Mouse (Mus musculus): ENCODE measurements around the gene Ndel1. TPM values are rescaled to one million over a fixed set of nuclear protein-coding genes. Genes with fewer than 3 reads are reported as not detected.

Ndel1 gene
- polyA plus RNA-seq, 1 experiment from 2014 or later: 67.7 TPM

GRCm38 (mm10) chr11:68862260-68862659 is 9.4 kb downstream of the Ndel1 start:
- no peak overlapping the region for H3K9ac ChIP-seq
- H3K27ac ChIP-seq: no peak overlapping the region
- no peak for ATAC-seq
- H3K4me1 ChIP-seq: no peaks in the 10 kb centered on the region
- H3K36me3 ChIP-seq (ENCODE audit: poor library complexity, severe bottlenecking): no peaks in the 10 kb centered on the region
- WGBS: 78% methylated on average over 2 of the region's 2 CpGs
- H3K4me2 ChIP-seq: no peak overlapping the region
- no peaks in the 10 kb centered on the region for H3K27me3 ChIP-seq
- H3K9me3 ChIP-seq (replicated peaks): no peaks in the 10 kb centered on the region
- H3K4me3 ChIP-seq: no peak overlapping the region

GRCm38 (mm10) chr11:68859943-68860593 is 11.6 kb downstream of the Ndel1 start:
- H3K27me3 ChIP-seq: 0 out of 2 replicates have a peak, but pooled peaks cover 3% of the 10 kb centered on the region
- ATAC-seq: no peak
- no peaks in the 10 kb centered on the region for H3K9me3 ChIP-seq (replicated peaks)
- H3K9ac ChIP-seq: no peak overlapping the region
- H3K36me3 ChIP-seq (ENCODE audit: poor library complexity, severe bottlenecking): no peaks in the 10 kb centered on the region
- no peak overlapping the region for H3K27ac ChIP-seq
- H3K4me3 ChIP-seq: no peak overlapping the region
- no peaks in the 10 kb centered on the region for H3K4me1 ChIP-seq
- no peak overlapping the region for H3K4me2 ChIP-seq
- 85% methylated on average over 8 of the region's 8 CpGs for WGBS

- H3K9me3 ChIP-seq (replicated peaks): no peaks in the 10 kb centered on the region
- WGBS: 85% methylated on average over 3 of the region's 3 CpGs
Measured at GRCm38 (mm10) chr11:68857329-68857728, 14.3 kb downstream of the Ndel1 start.

GRCm38 (mm10) chr11:68854621-68855020 is 17.0 kb downstream of the Ndel1 start:
- Histone ChIP-seq H3K27me3 (0 out of 2 replicates have a peak, but pooled peaks cover 3% of the 10 kb centered on the region), H3K4me3 (no peak overlapping the region), H3K9ac (no peak overlapping the region), H3K36me3 (ENCODE audit: poor library complexity, severe bottlenecking) (no peaks in the 10 kb centered on the region), H3K4me1 (peaks cover 34% of the 10 kb centered on the region), H3K4me2 (no peak overlapping the region), H3K27ac (no peak overlapping the region), H3K9me3 (replicated peaks) (no peaks in the 10 kb centered on the region)
- 90% methylated on average over 3 of the region's 3 CpGs for WGBS
- ATAC-seq: no peak

More at GRCm38 (mm10) chr11:68857329-68857728, 14.3 kb downstream of the Ndel1 start:
- H3K4me1 ChIP-seq: peaks cover 9% of the 10 kb centered on the region
- H3K4me2 ChIP-seq: no peak overlapping the region
- no peak overlapping the region for H3K4me3 ChIP-seq
- ATAC-seq: no peak
- H3K9ac ChIP-seq: no peak overlapping the region
- no peaks in the 10 kb centered on the region for H3K36me3 ChIP-seq (ENCODE audit: poor library complexity, severe bottlenecking)
- no peak overlapping the region for H3K27ac ChIP-seq
- 0 out of 2 replicates have a peak, but pooled peaks cover 3% of the 10 kb centered on the region for H3K27me3 ChIP-seq

- H3K9me3 ChIP-seq (replicated peaks): no peaks in the 10 kb centered on the region
- H3K9ac ChIP-seq: peak overlapping the region; percentile 60
- H3K4me1 ChIP-seq: peaks cover 36% of the 10 kb centered on the region
- H3K4me2 ChIP-seq: peak overlapping the region; percentile 81
- 0 out of 2 replicates have a peak, but pooled peaks cover 3% of the 10 kb centered on the region for H3K27me3 ChIP-seq
- H3K27ac ChIP-seq: peak overlapping the region; percentile 32
- ATAC-seq: no peak
- WGBS: 51% methylated on average over 14 of the region's 14 CpGs
- H3K4me3 ChIP-seq: peak overlapping the region; percentile 97
- H3K36me3 ChIP-seq (ENCODE audit: poor library complexity, severe bottlenecking): no peaks in the 10 kb centered on the region
Measured at GRCm38 (mm10) chr11:68853611-68854401, 17.9 kb downstream of the Ndel1 start.

GRCm38 (mm10) chr11:68852932-68853409 is 18.7 kb downstream of the Ndel1 start:
- Histone ChIP-seq H3K9me3 (replicated peaks) (no peaks in the 10 kb centered on the region), H3K27ac (peak overlapping the region; percentile 96), H3K9ac (peak overlapping the region; percentile 95), H3K4me1 (peaks cover 36% of the 10 kb centered on the region), H3K36me3 (ENCODE audit: poor library complexity, severe bottlenecking) (no peaks in the 10 kb centered on the region), H3K27me3 (0 out of 2 replicates have a peak, but pooled peaks cover 3% of the 10 kb centered on the region), H3K4me3 (peak overlapping the region; percentile 97), H3K4me2 (peak overlapping the region; percentile 81)
- ATAC-seq: peak; percentile 99
- under 1% methylated on average over 42 of the region's 42 CpGs for WGBS

GRCm38 (mm10) chr11:68852486-68852901 is 19.2 kb downstream of the Ndel1 start:
- 0 out of 2 replicates have a peak, but pooled peaks cover 3% of the 10 kb centered on the region for H3K27me3 ChIP-seq
- peak overlapping the region; percentile 95 for H3K9ac ChIP-seq
- H3K27ac ChIP-seq: peak overlapping the region; percentile 96
- under 1% methylated on average over 33 of the region's 36 CpGs for WGBS
- H3K4me1 ChIP-seq: peaks cover 36% of the 10 kb centered on the region
- H3K4me3 ChIP-seq: peak overlapping the region; percentile 97
- no peaks in the 10 kb centered on the region for H3K36me3 ChIP-seq (ENCODE audit: poor library complexity, severe bottlenecking)
- peak overlapping the region; percentile 81 for H3K4me2 ChIP-seq
- ATAC-seq: no peak
- H3K9me3 ChIP-seq (replicated peaks): no peaks in the 10 kb centered on the region

- ATAC-seq: no peak
- H3K4me1 ChIP-seq: peaks cover 36% of the 10 kb centered on the region
- H3K9ac ChIP-seq: peak overlapping the region; percentile 95
- H3K27ac ChIP-seq: peak overlapping the region; percentile 96
- peak overlapping the region; percentile 81 for H3K4me2 ChIP-seq
- 4% methylated on average over 13 of the region's 13 CpGs for WGBS
- H3K36me3 ChIP-seq (ENCODE audit: poor library complexity, severe bottlenecking): no peaks in the 10 kb centered on the region
- H3K9me3 ChIP-seq (replicated peaks): no peaks in the 10 kb centered on the region
- 0 out of 2 replicates have a peak, but pooled peaks cover 2% of the 10 kb centered on the region for H3K27me3 ChIP-seq
- peak overlapping the region; percentile 97 for H3K4me3 ChIP-seq
Measured at GRCm38 (mm10) chr11:68851644-68852485, 19.8 kb downstream of the Ndel1 start.

- Histone ChIP-seq H3K9me3 (replicated peaks) (no peaks in the 10 kb centered on the region), H3K4me3 (no peak overlapping the region), H3K4me2 (peak overlapping the region; percentile 25; the same call in 1 of the 2 replicates), H3K36me3 (ENCODE audit: poor library complexity, severe bottlenecking) (no peaks in the 10 kb centered on the region), H3K27ac (no peak overlapping the region), H3K4me1 (peaks cover 36% of the 10 kb centered on the region), H3K9ac (0 out of 2 replicates have a peak overlapping the region, but pooled peaks have one; percentile 34), H3K27me3 (no peaks in the 10 kb centered on the region)
- WGBS: 90% methylated on average over 7 of the region's 7 CpGs
- ATAC-seq: no peak
Measured at GRCm38 (mm10) chr11:68850862-68851261, 20.8 kb downstream of the Ndel1 start.

GRCm38 (mm10) chr11:68839606-68840005 is 32.1 kb downstream of the Ndel1 start:
- H3K27ac ChIP-seq: no peak overlapping the region

GRCm38 (mm10) chr11:68835034-68835433 is 36.6 kb downstream of the Ndel1 start:
- Histone ChIP-seq H3K9ac (no peak overlapping the region), H3K4me3 (no peak overlapping the region), H3K27ac (no peak overlapping the region), H3K9me3 (replicated peaks) (no peaks in the 10 kb centered on the region), H3K27me3 (no peaks in the 10 kb centered on the region), H3K4me2 (no peak overlapping the region), H3K4me1 (no peaks in the 10 kb centered on the region), H3K36me3 (ENCODE audit: poor library complexity, severe bottlenecking) (peaks cover 66% of the 10 kb centered on the region)
- no peak for ATAC-seq
- WGBS: 90% methylated on average over 3 of the region's 3 CpGs

More at GRCm38 (mm10) chr11:68839606-68840005, 32.1 kb downstream of the Ndel1 start:
- no peak overlapping the region for H3K4me2 ChIP-seq
- H3K27me3 ChIP-seq: no peaks in the 10 kb centered on the region
- H3K4me3 ChIP-seq: no peak overlapping the region
- H3K4me1 ChIP-seq: no peaks in the 10 kb centered on the region
- H3K36me3 ChIP-seq (ENCODE audit: poor library complexity, severe bottlenecking): peaks cover 58% of the 10 kb centered on the region
- no peaks in the 10 kb centered on the region for H3K9me3 ChIP-seq (replicated peaks)
- 56% methylated on average over 5 of the region's 5 CpGs for WGBS
- ATAC-seq: no peak
- no peak overlapping the region for H3K9ac ChIP-seq
